Mouse (Mus musculus): Measurements from ENCODE around the gene Hnrnpa3. TPM values are rescaled to one million over a fixed set of nuclear protein-coding genes. Genes with fewer than 3 reads are reported as not detected.
"Not testable (repeated sequence)": the region's sequence is repeated elsewhere in the genome, so short reads cannot be mapped to it uniquely, and the experiment has no call there.

The Hnrnpa3 gene
- polyA plus RNA-seq, 1 experiment from 2014 or later = 384 TPM

DNA sequence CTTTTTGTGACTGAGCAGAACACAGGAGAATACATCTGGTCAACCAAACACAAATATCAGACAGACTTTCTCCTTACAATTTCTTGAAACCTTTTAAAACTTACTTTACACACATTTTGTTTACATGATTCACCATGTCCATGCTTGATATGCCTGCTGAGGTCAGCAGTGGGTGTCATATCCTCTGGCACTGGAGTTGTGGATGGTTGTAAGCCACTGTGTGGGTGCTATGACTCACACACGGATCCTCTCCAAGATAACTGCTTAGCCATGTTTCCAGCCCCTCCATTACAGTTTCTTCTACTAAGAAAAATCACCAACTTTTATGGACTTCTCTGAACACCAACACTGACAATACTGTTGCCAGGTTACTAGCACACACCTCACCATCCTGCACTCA lies 29.8 kb downstream of the Hnrnpa3 start:
- H3K4me3 ChIP-seq = no peak overlapping the region
- no peaks in the 10 kb centered on the region for H3K27me3 ChIP-seq (replicated peaks; ENCODE audit: low read depth, poor library complexity, severe bottlenecking)
- no peak for DNase-seq (ENCODE audit: low spot score)
- WGBS = 93% methylated on average over 1 of the region's 1 CpGs
- H3K9me3 ChIP-seq = no peaks in the 10 kb centered on the region
- peaks cover 3% of the 10 kb centered on the region; the same call in 1 of the 2 replicates for H3K36me3 ChIP-seq (replicated peaks)
- H3K4me1 ChIP-seq = peaks cover 26% of the 10 kb centered on the region
- no peak overlapping the region for H3K27ac ChIP-seq (replicated peaks)

- H3K4me3 ChIP-seq = no peak overlapping the region
- 85% methylated on average over 10 of the region's 10 CpGs for WGBS
- H3K27ac ChIP-seq (replicated peaks) = no peak overlapping the region
Observed at GRCm38 (mm10) chr2:75689482-75690158, 30.6 kb downstream of the Hnrnpa3 start.

DNA sequence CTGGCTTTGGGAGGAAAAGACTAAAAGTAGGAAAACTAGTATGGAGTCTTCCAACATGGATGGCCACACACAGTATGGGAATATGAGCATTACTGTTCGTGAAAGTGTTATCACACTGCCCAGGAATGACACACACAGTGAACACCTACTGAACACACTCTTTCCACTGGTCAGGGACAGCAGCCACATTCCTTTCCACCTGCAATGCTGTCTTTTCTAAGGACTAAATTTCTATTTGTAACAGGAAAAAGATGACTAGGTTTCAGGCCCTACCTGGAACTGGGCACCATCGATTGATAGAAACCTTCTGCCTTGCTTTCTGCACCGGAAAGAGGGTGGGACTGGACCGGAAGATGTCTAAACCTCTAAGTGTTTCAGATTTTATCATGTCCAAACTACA lies 31.6 kb downstream of the Hnrnpa3 start:
- 97% methylated on average over 4 of the region's 4 CpGs for WGBS
- Histone ChIP-seq H3K27me3 (replicated peaks; ENCODE audit: low read depth, poor library complexity, severe bottlenecking) (no peaks in the 10 kb centered on the region), H3K9me3 (no peaks in the 10 kb centered on the region), H3K27ac (replicated peaks) (no peak overlapping the region), H3K36me3 (replicated peaks) (peaks cover 10% of the 10 kb centered on the region), H3K4me1 (peaks cover 26% of the 10 kb centered on the region), H3K4me3 (no peak overlapping the region)
- DNase-seq (ENCODE audit: low spot score) = no peak

More at GRCm38 (mm10) chr2:75689482-75690158, 30.6 kb downstream of the Hnrnpa3 start:
- DNase-seq (ENCODE audit: low spot score) = no peak
- Histone ChIP-seq H3K9me3 (no peaks in the 10 kb centered on the region), H3K27me3 (replicated peaks; ENCODE audit: low read depth, poor library complexity, severe bottlenecking) (no peaks in the 10 kb centered on the region), H3K36me3 (replicated peaks) (peaks cover 3% of the 10 kb centered on the region; the same call in 1 of the 2 replicates), H3K4me1 (peaks cover 28% of the 10 kb centered on the region)

- H3K27ac ChIP-seq (replicated peaks) = no peak overlapping the region
- peaks cover 11% of the 10 kb centered on the region for H3K36me3 ChIP-seq (replicated peaks)
- no peak for DNase-seq (ENCODE audit: low spot score)
- H3K9me3 ChIP-seq = no peaks in the 10 kb centered on the region
- H3K4me3 ChIP-seq = no peak overlapping the region
- H3K27me3 ChIP-seq (replicated peaks; ENCODE audit: low read depth, poor library complexity, severe bottlenecking) = no peaks in the 10 kb centered on the region
- peaks cover 32% of the 10 kb centered on the region for H3K4me1 ChIP-seq
- 84% methylated on average over 8 of the region's 8 CpGs for WGBS
Observed at GRCm38 (mm10) chr2:75691316-75691715, 32.3 kb downstream of the Hnrnpa3 start.

- no peak overlapping the region for H3K4me3 ChIP-seq
- DNase-seq (ENCODE audit: low spot score) = no peak
- peaks cover 37% of the 10 kb centered on the region for H3K4me1 ChIP-seq
- H3K27ac ChIP-seq (replicated peaks) = no peak overlapping the region
- 94% methylated on average over 6 of the region's 6 CpGs for WGBS
- H3K36me3 ChIP-seq (replicated peaks) = peaks cover 11% of the 10 kb centered on the region
- no peaks in the 10 kb centered on the region for H3K9me3 ChIP-seq
- no peaks in the 10 kb centered on the region for H3K27me3 ChIP-seq (replicated peaks; ENCODE audit: low read depth, poor library complexity, severe bottlenecking)
Observed at GRCm38 (mm10) chr2:75692369-75692768, 33.3 kb downstream of the Hnrnpa3 start.

DNA sequence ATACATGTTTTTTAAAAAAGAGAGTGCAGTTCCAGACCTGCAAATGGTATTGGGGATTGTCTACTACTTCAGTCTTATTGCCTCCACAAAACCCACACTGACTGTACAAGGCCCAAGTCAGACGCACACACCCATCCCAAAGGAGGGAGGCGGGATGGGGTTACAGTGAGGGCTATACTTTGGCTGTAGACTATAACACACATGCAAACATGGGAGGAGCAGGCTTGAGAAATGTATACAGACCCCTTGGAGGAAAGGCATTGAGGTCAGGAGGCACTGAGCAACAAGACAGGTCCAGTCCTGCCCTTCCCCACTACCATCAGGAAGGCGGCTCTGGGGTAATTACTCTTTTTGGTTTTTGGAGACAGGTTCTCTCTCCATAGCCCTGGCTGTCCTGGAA lies 35.9 kb downstream of the Hnrnpa3 start:
- 92% methylated on average over 3 of the region's 3 CpGs for WGBS
- H3K4me1 ChIP-seq = peaks cover 46% of the 10 kb centered on the region
- not testable (repeated sequence) for H3K4me3 ChIP-seq; H3K9me3 ChIP-seq; H3K27ac ChIP-seq (replicated peaks); H3K36me3 ChIP-seq (replicated peaks); H3K27me3 ChIP-seq (replicated peaks; ENCODE audit: low read depth, poor library complexity, severe bottlenecking); DNase-seq (ENCODE audit: low spot score)

DNA sequence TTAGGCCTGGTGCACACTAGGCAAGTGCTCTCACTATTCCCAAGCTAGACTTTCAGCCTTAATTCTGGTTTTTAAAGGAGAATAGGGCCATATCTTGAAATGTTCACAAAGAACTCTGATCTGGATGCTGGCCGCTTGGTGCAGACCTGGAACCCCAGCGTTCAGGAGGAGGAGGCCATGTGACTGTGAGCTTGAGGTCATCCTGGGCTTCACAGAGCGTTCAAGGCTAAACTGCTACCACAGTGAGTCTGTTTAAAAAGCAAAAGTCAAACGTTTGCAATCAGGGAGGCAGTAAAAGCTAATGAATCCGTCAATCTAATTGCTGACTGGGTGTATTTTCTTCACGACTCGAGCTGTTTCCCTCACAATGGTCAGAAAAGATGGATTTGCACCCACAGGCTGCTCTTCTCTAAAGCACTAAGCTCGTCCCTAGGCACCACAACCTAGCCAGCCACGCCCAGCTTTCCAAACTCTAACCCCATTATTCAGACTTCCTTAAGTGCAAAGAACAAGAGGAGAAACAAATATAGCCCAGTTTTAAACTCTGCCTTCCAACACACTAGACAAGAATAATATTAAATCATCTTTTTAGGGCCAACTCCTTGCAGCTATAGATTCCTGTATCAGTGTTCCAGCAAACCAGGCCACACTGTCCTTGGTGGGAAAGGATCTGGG lies 36.8 kb downstream of the Hnrnpa3 start:
- no peaks in the 10 kb centered on the region for H3K9me3 ChIP-seq
- no peaks in the 10 kb centered on the region for H3K27me3 ChIP-seq (replicated peaks; ENCODE audit: low read depth, poor library complexity, severe bottlenecking)
- peaks cover 53% of the 10 kb centered on the region for H3K4me1 ChIP-seq
- H3K36me3 ChIP-seq (replicated peaks) = peaks cover 8% of the 10 kb centered on the region; the same call in 1 of the 2 replicates
- H3K4me3 ChIP-seq = no peak overlapping the region
- no peak for DNase-seq (ENCODE audit: low spot score)
- no peak overlapping the region for H3K27ac ChIP-seq (replicated peaks)
- 70% methylated on average over 9 of the region's 9 CpGs for WGBS

DNA sequence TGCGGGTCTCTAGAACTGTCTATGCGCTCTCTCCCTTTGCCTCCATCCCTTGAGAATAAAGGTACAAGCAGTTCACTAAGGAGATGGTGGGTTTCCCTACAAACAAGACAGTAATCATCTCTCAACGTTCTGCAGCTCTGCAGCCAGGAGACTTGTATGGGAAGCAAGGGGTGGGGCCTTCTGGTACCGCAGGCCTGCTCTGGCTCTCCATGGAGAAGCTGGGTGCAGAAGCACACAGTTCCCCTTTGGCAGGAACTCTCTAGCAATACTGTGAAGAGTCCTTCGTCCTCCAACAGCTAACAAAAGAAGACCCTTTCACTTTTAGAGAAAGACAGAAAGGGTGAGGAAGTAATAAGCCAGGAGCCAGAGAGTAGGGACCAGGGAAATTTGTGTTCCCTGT lies 37.3 kb downstream of the Hnrnpa3 start:
- 73% methylated on average over 5 of the region's 5 CpGs for WGBS
- Histone ChIP-seq H3K4me1 (peaks cover 59% of the 10 kb centered on the region), H3K9me3 (no peaks in the 10 kb centered on the region), H3K27ac (replicated peaks) (no peak overlapping the region), H3K4me3 (no peak overlapping the region), H3K27me3 (replicated peaks; ENCODE audit: low read depth, poor library complexity, severe bottlenecking) (no peaks in the 10 kb centered on the region), H3K36me3 (replicated peaks) (peaks cover 8% of the 10 kb centered on the region; the same call in 1 of the 2 replicates)
- no peak for DNase-seq (ENCODE audit: low spot score)

DNA sequence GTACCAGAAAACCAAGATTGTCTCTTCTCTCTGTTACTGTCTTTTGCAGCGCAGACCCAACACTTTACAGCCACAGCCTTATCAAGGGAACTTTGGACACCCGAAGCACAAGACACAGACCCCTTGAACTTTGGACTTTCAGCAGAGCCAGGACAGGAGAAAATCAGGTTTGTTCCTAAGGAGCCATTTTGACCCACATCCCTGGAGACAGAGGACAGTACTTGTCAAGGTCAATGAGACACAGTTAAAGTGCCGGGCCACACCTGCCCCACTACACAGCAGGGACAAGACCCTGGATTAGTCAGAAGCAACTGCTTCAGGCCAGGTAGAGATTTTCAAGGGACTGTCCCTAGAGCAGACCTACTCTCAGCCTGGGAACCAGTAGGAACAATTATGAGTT lies 38.2 kb downstream of the Hnrnpa3 start:
- no peaks in the 10 kb centered on the region for H3K9me3 ChIP-seq
- H3K27ac ChIP-seq (replicated peaks) = no peak overlapping the region
- H3K4me1 ChIP-seq = peaks cover 66% of the 10 kb centered on the region
- WGBS = 91% methylated on average over 3 of the region's 3 CpGs
- H3K4me3 ChIP-seq = no peak overlapping the region
- DNase-seq (ENCODE audit: low spot score) = no peak
- H3K27me3 ChIP-seq (replicated peaks; ENCODE audit: low read depth, poor library complexity, severe bottlenecking) = no peaks in the 10 kb centered on the region
- peaks cover 8% of the 10 kb centered on the region; the same call in 1 of the 2 replicates for H3K36me3 ChIP-seq (replicated peaks)

- Histone ChIP-seq H3K9me3 (no peaks in the 10 kb centered on the region), H3K4me1 (peaks cover 67% of the 10 kb centered on the region), H3K4me3 (no peak overlapping the region), H3K27me3 (replicated peaks; ENCODE audit: low read depth, poor library complexity, severe bottlenecking) (no peaks in the 10 kb centered on the region), H3K27ac (replicated peaks) (no peak overlapping the region), H3K36me3 (replicated peaks) (peaks cover 8% of the 10 kb centered on the region; the same call in 1 of the 2 replicates)
- DNase-seq (ENCODE audit: low spot score) = no peak
- 34% methylated on average over 4 of the region's 4 CpGs for WGBS
Observed at GRCm38 (mm10) chr2:75698007-75698406, 38.9 kb downstream of the Hnrnpa3 start.

GRCm38 (mm10) chr2:75698874-75699273 lies 39.8 kb downstream of the Hnrnpa3 start:
- Histone ChIP-seq H3K36me3 (replicated peaks) (peaks cover 8% of the 10 kb centered on the region; the same call in 1 of the 2 replicates), H3K27ac (replicated peaks) (no peak overlapping the region), H3K4me1 (peaks cover 65% of the 10 kb centered on the region), H3K27me3 (replicated peaks; ENCODE audit: low read depth, poor library complexity, severe bottlenecking) (no peaks in the 10 kb centered on the region), H3K4me3 (no peak overlapping the region), H3K9me3 (no peaks in the 10 kb centered on the region)
- DNase-seq (ENCODE audit: low spot score) = no peak
- WGBS = 89% methylated on average over 3 of the region's 3 CpGs

DNA sequence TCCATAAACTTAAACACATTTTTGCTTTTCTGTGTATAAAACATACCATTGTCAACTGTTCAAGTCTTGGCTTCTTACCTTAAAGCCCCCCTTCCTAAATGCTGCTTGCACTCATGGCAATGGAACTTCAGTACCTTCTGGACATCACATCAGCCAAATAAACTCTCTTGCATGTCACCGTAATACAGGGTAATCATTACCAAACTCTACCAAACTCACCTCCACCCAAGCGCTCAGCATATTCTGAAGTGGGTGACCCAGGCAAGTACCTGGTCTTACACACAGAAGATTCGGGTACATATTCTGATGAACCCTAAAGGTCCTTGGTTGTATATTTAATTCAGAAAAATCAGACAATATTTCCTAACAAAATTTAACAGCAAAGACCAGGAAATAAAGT lies 41.5 kb downstream of the Hnrnpa3 start:
- H3K4me1 ChIP-seq = peaks cover 79% of the 10 kb centered on the region

GRCm38 (mm10) chr2:75701207-75701606 lies 42.1 kb downstream of the Hnrnpa3 start:
- no peaks in the 10 kb centered on the region for H3K27me3 ChIP-seq (replicated peaks; ENCODE audit: low read depth, poor library complexity, severe bottlenecking)
- no peak overlapping the region for H3K27ac ChIP-seq (replicated peaks)
- WGBS = 72% methylated on average over 3 of the region's 3 CpGs
- peaks cover 72% of the 10 kb centered on the region for H3K4me1 ChIP-seq
- no peaks in the 10 kb centered on the region for H3K36me3 ChIP-seq (replicated peaks)
- H3K4me3 ChIP-seq = no peak overlapping the region; the same call in 1 of the 2 replicates
- DNase-seq (ENCODE audit: low spot score) = no peak
- no peaks in the 10 kb centered on the region for H3K9me3 ChIP-seq

More for the DNA sequence above, 41.5 kb downstream of the Hnrnpa3 start:
- Histone ChIP-seq H3K27me3 (replicated peaks; ENCODE audit: low read depth, poor library complexity, severe bottlenecking) (no peaks in the 10 kb centered on the region), H3K36me3 (replicated peaks) (peaks cover 3% of the 10 kb centered on the region; the same call in 1 of the 2 replicates), H3K9me3 (no peaks in the 10 kb centered on the region), H3K27ac (replicated peaks) (no peak overlapping the region), H3K4me3 (no peak overlapping the region)
- no peak for DNase-seq (ENCODE audit: low spot score)
- 90% methylated on average over 3 of the region's 3 CpGs for WGBS

Measured in embryonic facial prominence, embryonic 10.5 days (tissue).